Mouse (Mus musculus): Measurements from ENCODE around the gene Srsf2. TPM values are rescaled to one million over a fixed set of nuclear protein-coding genes. Genes with fewer than 3 reads are reported as not detected.
"Not testable (repeated sequence)": the region's sequence is repeated elsewhere in the genome, so short reads cannot be mapped to it uniquely, and the experiment has no call there.

The Srsf2 gene
- total RNA-seq, 1 experiment, result 361 TPM

- H3K27ac ChIP-seq (ENCODE audit: insufficient read depth, low read depth, low read length, poor library complexity, severe bottlenecking), result no peak overlapping the region
- no peak for TF ChIP-seq ZNF384 (IDR thresholded peaks at IDR 0.05; ENCODE audit: low read depth, low read length)
- TF ChIP-seq CHD2 (IDR thresholded peaks at IDR 0.05; ENCODE audit: low read depth, low read length), result no peak
- TF ChIP-seq ZC3H11A (IDR thresholded peaks at IDR 0.05; ENCODE audit: borderline replicate concordance, low read depth, low read length), result no peak
- no peak for TF ChIP-seq MAFK (IDR thresholded peaks at IDR 0.05; ENCODE audit: insufficient read depth, low read depth, low read length)
- no peak for TF ChIP-seq HCFC1 (IDR thresholded peaks at IDR 0.05; ENCODE audit: borderline replicate concordance, insufficient read depth, low read length)
- no peak for DNase-seq (ENCODE audit: low read depth, low spot score)
- no peaks in the 10 kb centered on the region for H3K9me3 ChIP-seq (ENCODE audit: control insufficient read depth, insufficient read depth, low read depth, low read length)
- no peak overlapping the region for H3K9ac ChIP-seq (ENCODE audit: insufficient read depth, low read depth, low read length, poor library complexity, severe bottlenecking)
- no peaks in the 10 kb centered on the region for H3K4me1 ChIP-seq (ENCODE audit: control insufficient read depth in 2 of 2, insufficient read depth in 2 of 2, low read length in 2 of 2, poor library complexity in 1 of 2)
- H3K36me3 ChIP-seq (ENCODE audit: control insufficient read depth, insufficient read depth, low read length, poor library complexity, severe bottlenecking), result peaks cover 27% of the 10 kb centered on the region
- in situ Hi-C loops (cut with MboI; ENCODE audit: low sequenced_read_pairs in 2 of 2, unreplicated experiment in 2 of 2), result no loop called here
- peak overlapping the region; percentile 81 to 94 for H3K4me3 ChIP-seq (ENCODE audit: insufficient read depth in 1 of 2, low read depth in 1 of 2, low read length in 2 of 2, poor library complexity in 1 of 2, severe bottlenecking in 1 of 2)
Measured at GRCm38 (mm10) chr11:116850085-116850484, 2.8 kb downstream of the Srsf2 start.

GRCm38 (mm10) chr11:116849587-116849986, 3.3 kb downstream of the Srsf2 start:
- peaks cover 27% of the 10 kb centered on the region for H3K36me3 ChIP-seq (ENCODE audit: control insufficient read depth, insufficient read depth, low read length, poor library complexity, severe bottlenecking)
- in situ Hi-C loops (cut with MboI; ENCODE audit: low sequenced_read_pairs in 2 of 2, unreplicated experiment in 2 of 2), result no loop called here
- no peak overlapping the region for H3K4me3 ChIP-seq (ENCODE audit: insufficient read depth in 1 of 2, low read depth in 1 of 2, low read length in 2 of 2, poor library complexity in 1 of 2, severe bottlenecking in 1 of 2)

DNA sequence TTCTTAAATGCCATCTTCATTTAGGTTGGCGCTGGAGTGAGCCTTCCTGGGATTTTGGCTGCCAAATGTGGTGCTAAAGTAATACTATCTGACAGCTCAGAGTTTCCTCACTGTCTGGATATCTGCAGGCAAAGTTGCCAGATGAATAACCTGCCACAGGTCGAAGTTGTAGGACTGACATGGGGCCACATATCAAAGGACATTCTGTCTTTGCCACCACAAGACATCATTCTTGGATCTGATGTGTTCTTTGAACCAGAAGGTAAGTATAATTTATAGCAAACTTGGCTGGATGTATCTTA, 4.1 kb downstream of the Srsf2 start:
- H3K4me3 ChIP-seq (ENCODE audit: insufficient read depth in 1 of 2, low read depth in 1 of 2, low read length in 2 of 2, poor library complexity in 1 of 2, severe bottlenecking in 1 of 2); H3K9ac ChIP-seq (ENCODE audit: insufficient read depth, low read depth, low read length, poor library complexity, severe bottlenecking); in situ Hi-C loops (cut with MboI; ENCODE audit: low sequenced_read_pairs in 2 of 2, unreplicated experiment in 2 of 2); H3K9me3 ChIP-seq (ENCODE audit: control insufficient read depth, insufficient read depth, low read depth, low read length); DNase-seq (ENCODE audit: low read depth, low spot score); H3K4me1 ChIP-seq (ENCODE audit: control insufficient read depth in 2 of 2, insufficient read depth in 2 of 2, low read length in 2 of 2, poor library complexity in 1 of 2); H3K27ac ChIP-seq (ENCODE audit: insufficient read depth, low read depth, low read length, poor library complexity, severe bottlenecking): not testable (repeated sequence)
- TF ChIP-seq CHD2 (IDR thresholded peaks at IDR 0.05; ENCODE audit: low read depth, low read length), result peak; percentile 27; the same call in 1 of the 2 replicates
- H3K36me3 ChIP-seq (ENCODE audit: control insufficient read depth, insufficient read depth, low read length, poor library complexity, severe bottlenecking), result peaks cover 27% of the 10 kb centered on the region

More at GRCm38 (mm10) chr11:116849587-116849986, 3.3 kb downstream of the Srsf2 start:
- Histone ChIP-seq H3K9me3 (ENCODE audit: control insufficient read depth, insufficient read depth, low read depth, low read length) (no peaks in the 10 kb centered on the region), H3K9ac (ENCODE audit: insufficient read depth, low read depth, low read length, poor library complexity, severe bottlenecking) (no peak overlapping the region), H3K4me1 (ENCODE audit: control insufficient read depth in 2 of 2, insufficient read depth in 2 of 2, low read length in 2 of 2, poor library complexity in 1 of 2) (no peaks in the 10 kb centered on the region), H3K27ac (ENCODE audit: insufficient read depth, low read depth, low read length, poor library complexity, severe bottlenecking) (no peak overlapping the region)
- no peak for TF ChIP-seq HCFC1 (IDR thresholded peaks at IDR 0.05; ENCODE audit: borderline replicate concordance, insufficient read depth, low read length)
- no peak for TF ChIP-seq ZC3H11A (IDR thresholded peaks at IDR 0.05; ENCODE audit: borderline replicate concordance, low read depth, low read length)
- TF ChIP-seq CHD2 (IDR thresholded peaks at IDR 0.05; ENCODE audit: low read depth, low read length), result no peak
- no peak for TF ChIP-seq MAFK (IDR thresholded peaks at IDR 0.05; ENCODE audit: insufficient read depth, low read depth, low read length)
- no peak for TF ChIP-seq ZNF384 (IDR thresholded peaks at IDR 0.05; ENCODE audit: low read depth, low read length)
- DNase-seq (ENCODE audit: low read depth, low spot score), result no peak

- peaks cover 27% of the 10 kb centered on the region for H3K36me3 ChIP-seq (ENCODE audit: control insufficient read depth, insufficient read depth, low read length, poor library complexity, severe bottlenecking)
- no peaks in the 10 kb centered on the region for H3K4me1 ChIP-seq (ENCODE audit: control insufficient read depth in 2 of 2, insufficient read depth in 2 of 2, low read length in 2 of 2, poor library complexity in 1 of 2)
- DNase-seq (ENCODE audit: low read depth, low spot score), result no peak
- peak; percentile 71 for TF ChIP-seq CHD2 (IDR thresholded peaks at IDR 0.05; ENCODE audit: low read depth, low read length)
- TF ChIP-seq ZNF384 (IDR thresholded peaks at IDR 0.05; ENCODE audit: low read depth, low read length), result no peak
- no peak overlapping the region for H3K4me3 ChIP-seq (ENCODE audit: insufficient read depth in 1 of 2, low read depth in 1 of 2, low read length in 2 of 2, poor library complexity in 1 of 2, severe bottlenecking in 1 of 2)
- H3K27ac ChIP-seq (ENCODE audit: insufficient read depth, low read depth, low read length, poor library complexity, severe bottlenecking), result no peak overlapping the region
- in situ Hi-C loops (cut with MboI; ENCODE audit: low sequenced_read_pairs in 2 of 2, unreplicated experiment in 2 of 2), result no loop called here
- no peak overlapping the region for H3K9ac ChIP-seq (ENCODE audit: insufficient read depth, low read depth, low read length, poor library complexity, severe bottlenecking)
- no peaks in the 10 kb centered on the region for H3K9me3 ChIP-seq (ENCODE audit: control insufficient read depth, insufficient read depth, low read depth, low read length)
Measured at GRCm38 (mm10) chr11:116848086-116848876, 4.6 kb downstream of the Srsf2 start.

Data from ES-E14 (cell line).